ENCODE assay signal across 27 mouse cellular contexts in genomic region chr14:30272523-30272922, GRCm38 (mm10).
DNase-seq lines count a peak whose midpoint lies in the region; ATAC-seq and TF ChIP-seq lines count a peak whose summit lies in the region.
"Had no signal": no experiment of that assay in that cellular context is flagged by ENCODE, and none has a peak within 500 bp of the region (broad histone marks: within the 10 kb centered on the region; RNA-seq: fewer than 3 reads in every experiment).

No protein-coding gene starts in this region.

- TF ChIP-seq CTCF in intestine, postnatal 0 days (IDR thresholded peaks at IDR 0.05; ENCODE audit: low read depth): no peak
- TF ChIP-seq CTCF in left cerebral cortex, adult 2 months (IDR thresholded peaks at IDR 0.05): no peak
- no peak for TF ChIP-seq CTCF in olfactory bulb, adult 2 months (IDR thresholded peaks at IDR 0.05; ENCODE audit: insufficient read depth, low read depth, low read length)

- DNase-seq in frontal cortex, postnatal 36 days (ENCODE audit: low spot score in 2 of 2): no peak
- peak; percentile 38 for DNase-seq in intestine, embryonic 14.5 days (ENCODE audit: low spot score)
- no peak for DNase-seq in left cerebral cortex, adult 2 months (ENCODE audit: extremely low spot score in 1 of 2, low spot score in 2 of 2)
- no peak for DNase-seq in left cerebral cortex, adult 8-10 months (ENCODE audit: low spot score in 2 of 2)
- DNase-seq: adrenal gland, postnatal 10 days; adrenal gland, postnatal 36 days; B cell, adult 2 months; cerebellum, adult 11 months; cerebellum, adult 9-11 months; cerebellum, postnatal 25 days; gastrocnemius, postnatal 25 days; heart, adult 2 months; heart, postnatal 14 days had no signal

- H3K4me3 ChIP-seq in intestine, embryonic 14.5 days (ENCODE audit: low read depth, low read length): no peak overlapping the region
- no peak overlapping the region for H3K4me3 ChIP-seq in intestine, postnatal 0 days (ENCODE audit: low read depth, low read length)
- no peak overlapping the region for H3K4me3 ChIP-seq in left cerebral cortex, adult 2 months
- no peak overlapping the region for H3K4me3 ChIP-seq in olfactory bulb, adult 2 months (ENCODE audit: insufficient read depth, low read depth, low read length)
- H3K4me3 ChIP-seq: embryonic facial prominence, embryonic 12.5 days; embryonic facial prominence, embryonic 15.5 days; forebrain, embryonic 13.5 days; heart, adult 2 months; heart, embryonic 10.5 days; heart, embryonic 13.5 days; hindbrain, embryonic 12.5 days; hindbrain, embryonic 15.5 days had no signal

- H3K36me3 ChIP-seq in intestine, embryonic 14.5 days (ENCODE audit: control insufficient read depth, insufficient read depth, low read length): no peaks in the 10 kb centered on the region
- H3K36me3 ChIP-seq in intestine, postnatal 0 days (ENCODE audit: control insufficient read depth, insufficient read depth): no peaks in the 10 kb centered on the region
- H3K36me3 ChIP-seq: embryonic facial prominence, embryonic 12.5 days; embryonic facial prominence, embryonic 15.5 days; G1E; heart, embryonic 10.5 days; heart, embryonic 13.5 days; hindbrain, embryonic 12.5 days; hindbrain, embryonic 15.5 days had no signal

- H3K27me3 ChIP-seq in intestine, embryonic 14.5 days (replicated peaks; ENCODE audit: control insufficient read depth, insufficient read depth, low read length): no peaks in the 10 kb centered on the region
- no peaks in the 10 kb centered on the region for H3K27me3 ChIP-seq in intestine, postnatal 0 days (replicated peaks; ENCODE audit: control insufficient read depth, insufficient read depth, low read length)
- H3K27me3 ChIP-seq: CH12.LX; embryonic facial prominence, embryonic 12.5 days; embryonic facial prominence, embryonic 15.5 days; forebrain, embryonic 13.5 days; heart, embryonic 13.5 days; hindbrain, embryonic 12.5 days; hindbrain, embryonic 15.5 days had no signal

- intact Hi-C loops in left cerebral cortex, adult 2 months (cut with DNase I): no loop called here

- 71% methylated on average over 5 of the region's 5 CpGs for WGBS in intestine, embryonic 14.5 days
- 73% methylated on average over 5 of the region's 5 CpGs for WGBS in intestine, postnatal 0 days
- WGBS in olfactory bulb, adult 2 months: 29% methylated on average over 5 of the region's 5 CpGs

- H3K27ac ChIP-seq in intestine, embryonic 14.5 days (ENCODE audit: low read depth): no peak overlapping the region
- no peak overlapping the region for H3K27ac ChIP-seq in intestine, postnatal 0 days (ENCODE audit: low read depth, low read length)
- H3K27ac ChIP-seq in left cerebral cortex, adult 2 months: peak overlapping the region; percentile 16; the same call in 1 of the 2 replicates
- H3K27ac ChIP-seq in olfactory bulb, adult 2 months (ENCODE audit: insufficient read depth, low read depth, low read length): peak overlapping the region; percentile 96
- H3K27ac ChIP-seq: embryonic facial prominence, embryonic 12.5 days; embryonic facial prominence, embryonic 15.5 days; forebrain, embryonic 13.5 days; heart, adult 2 months; heart, embryonic 10.5 days; heart, embryonic 13.5 days; hindbrain, embryonic 12.5 days; hindbrain, embryonic 15.5 days had no signal

- H3K9ac ChIP-seq in intestine, embryonic 14.5 days (ENCODE audit: low read length): no peak overlapping the region
- no peak overlapping the region for H3K9ac ChIP-seq in intestine, postnatal 0 days (ENCODE audit: low read depth, low read length)
- H3K9ac ChIP-seq: embryonic facial prominence, embryonic 12.5 days; embryonic facial prominence, embryonic 15.5 days; forebrain, embryonic 13.5 days; heart, embryonic 13.5 days; hindbrain, embryonic 12.5 days; hindbrain, embryonic 15.5 days had no signal

- TF ChIP-seq POLR2A in olfactory bulb, adult 2 months (IDR thresholded peaks at IDR 0.05; ENCODE audit: insufficient read depth, low read depth, low read length): no peak

- ATAC-seq in frontal cortex, adult (ENCODE audit: low TSS enrichment): peak; percentile 50
- ATAC-seq in intestine, embryonic 14.5 days (replicated peaks; ENCODE audit: low FRiP score, low TSS enrichment, low read depth): no peak
- ATAC-seq in intestine, postnatal 0 days: no peak
- ATAC-seq: forebrain, embryonic 13.5 days; forebrain, embryonic 16.5 days; Patski had no signal

- H3K4me1 ChIP-seq in intestine, embryonic 14.5 days (replicated peaks; ENCODE audit: control insufficient read depth, insufficient read depth, low read length): peaks cover 5% of the 10 kb centered on the region
- no peaks in the 10 kb centered on the region for H3K4me1 ChIP-seq in intestine, postnatal 0 days (replicated peaks; ENCODE audit: control insufficient read depth, insufficient read depth, low read length)
- peaks cover 45% of the 10 kb centered on the region for H3K4me1 ChIP-seq in olfactory bulb, adult 2 months (ENCODE audit: control insufficient read depth, insufficient read depth, low read length)
- H3K4me1 ChIP-seq: forebrain, embryonic 13.5 days; heart, embryonic 13.5 days; hindbrain, embryonic 12.5 days; hindbrain, embryonic 15.5 days had no signal

- no peaks in the 10 kb centered on the region for H3K9me3 ChIP-seq in intestine, embryonic 14.5 days (ENCODE audit: control insufficient read depth, low read length)
- no peaks in the 10 kb centered on the region for H3K9me3 ChIP-seq in intestine, postnatal 0 days (ENCODE audit: control insufficient read depth)
- H3K9me3 ChIP-seq: embryonic facial prominence, embryonic 12.5 days; embryonic facial prominence, embryonic 15.5 days; forebrain, embryonic 13.5 days; G1E; heart, embryonic 10.5 days; heart, embryonic 13.5 days; hindbrain, embryonic 12.5 days; hindbrain, embryonic 15.5 days had no signal

- H3K4me2 ChIP-seq in intestine, embryonic 14.5 days (ENCODE audit: low read length): no peak overlapping the region
- no peak overlapping the region for H3K4me2 ChIP-seq in intestine, postnatal 0 days (replicated peaks; ENCODE audit: low read depth)
- H3K4me2 ChIP-seq: embryonic facial prominence, embryonic 12.5 days; embryonic facial prominence, embryonic 15.5 days; forebrain, embryonic 13.5 days; heart, embryonic 13.5 days; hindbrain, embryonic 12.5 days; hindbrain, embryonic 15.5 days had no signal

Comparison
In these comparisons a context has a peak if more than half of its experiments do, and no peak if none do; other contexts are left out.
1. H3K27ac ChIP-seq: peak in left cerebral cortex, adult 2 months (single experiment) and olfactory bulb, adult 2 months (single experiment); none in intestine, embryonic 14.5 days (single experiment) and intestine, postnatal 0 days (single experiment).